Mouse (Mus musculus) liver, postnatal 0 days (tissue): ENCODE measurements at regions not wholly inside any gene's neighbourhood (a gene's known extent, or its start where the extent isn't known, plus 50 kb on each side); places are given as distances from the start of the nearest gene placed in this dataset.

ENCODE experiments used
- CTCF ChIP-seq: sonication (generic); IDR thresholded peaks from 2 replicates; pipeline ENCODE4 v1.5.1; 2016; ENCODE audit warnings: antibody characterized with exemption, low read depth
- EP300 ChIP-seq: IDR thresholded peaks from 2 replicates; pipeline ENCODE4 v1.6.1; 2016; ENCODE audit warnings: antibody characterized with exemption, low read depth, mild to moderate bottlenecking

GRCm38 (mm10) chr10:15564119-15564518 lies 846.1 kb upstream of the Gje1 start:
- TF ChIP-seq CTCF: no peak
- TF ChIP-seq EP300: no peak
